ENCODE assay signal across 19 mouse cellular contexts in the genomic region with DNA sequence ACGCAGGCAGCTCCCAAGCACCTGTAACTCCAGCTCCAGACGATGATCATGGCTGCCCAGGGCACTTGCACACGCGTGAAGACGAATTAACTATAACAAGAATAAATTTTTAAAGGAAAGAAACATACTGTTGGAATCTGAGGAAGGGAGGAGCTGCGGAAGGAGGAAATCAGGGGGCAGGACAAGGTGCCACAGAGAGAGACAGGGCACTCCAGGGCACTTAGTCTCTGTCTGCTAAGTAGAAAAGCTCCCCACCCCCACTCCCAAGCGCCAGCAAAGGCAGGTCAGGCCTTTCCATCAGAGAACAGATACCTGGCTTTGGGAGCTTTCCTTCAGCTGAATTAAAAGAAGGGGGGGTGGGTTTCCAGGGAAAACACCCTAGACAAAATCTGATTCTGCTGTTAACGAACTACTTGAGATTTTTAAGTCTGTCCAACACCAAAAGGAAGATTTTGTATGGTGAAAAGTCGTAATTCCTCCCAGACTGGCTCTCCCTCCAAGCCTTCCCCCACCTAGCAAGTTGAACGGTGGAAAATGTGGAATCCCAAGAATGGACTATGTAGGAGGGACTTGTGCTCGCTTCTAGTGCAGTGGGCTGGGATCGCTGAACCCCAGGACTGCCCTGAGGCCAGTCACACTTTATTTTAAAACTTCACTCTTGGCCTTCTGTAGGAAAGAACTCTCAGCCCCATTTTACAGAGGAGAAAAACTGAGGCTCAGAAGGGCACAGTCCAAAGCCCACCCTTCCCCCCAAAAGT. TPM values are rescaled to one million over a fixed set of nuclear protein-coding genes. Genes with fewer than 3 reads are reported as not detected.
DNase-seq lines count a peak whose midpoint lies in the region; ATAC-seq and TF ChIP-seq lines count a peak whose summit lies in the region.
"Had no signal": no experiment of that assay in that cellular context is flagged by ENCODE, and none has a peak within 500 bp of the region (broad histone marks: within the 10 kb centered on the region; RNA-seq: fewer than 3 reads in every experiment).

No protein-coding gene starts in this region.

- H3K36me3 ChIP-seq in heart, embryonic 10.5 days, result no peaks in the 10 kb centered on the region
- no peaks in the 10 kb centered on the region for H3K36me3 ChIP-seq in limb, embryonic 14.5 days (ENCODE audit: control insufficient read depth, insufficient read depth, low read length)
- H3K36me3 ChIP-seq: forebrain, embryonic 12.5 days; heart, embryonic 15.5 days; liver, embryonic 13.5 days had no signal

- no peak for DNase-seq in heart, embryonic 10.5 days (ENCODE audit: low spot score)
- DNase-seq in heart, adult 8-10 months (ENCODE audit: low spot score), result no peak
- DNase-seq in kidney, postnatal 14 days, result peak; percentile 12
- no peak for DNase-seq in kidney, postnatal 10 days
- DNase-seq in embryo, embryonic 9.5 days (ENCODE audit: extremely low spot score), result peak; percentile 37
- DNase-seq in limb, embryonic 14.5 days (ENCODE audit: low spot score), result no peak
- no peak for DNase-seq in ovary, postnatal 14 days (ENCODE audit: low spot score)
- DNase-seq in gastrocnemius, adult 18-20 months (ENCODE audit: low spot score), result no peak
- DNase-seq: adrenal gland, postnatal 10 days; cerebellum, postnatal 25 days; gastrocnemius, adult 2 months; layer of hippocampus, adult 9-11 months; liver, embryonic 13.5 days had no signal

- TF ChIP-seq POLR2A in limb, embryonic 14.5 days (IDR thresholded peaks at IDR 0.05; ENCODE audit: borderline replicate concordance, extremely low read depth, insufficient read depth, insufficient read length), result no peak

- H3K9me3 ChIP-seq in heart, embryonic 10.5 days, result no peaks in the 10 kb centered on the region
- no peaks in the 10 kb centered on the region for H3K9me3 ChIP-seq in limb, embryonic 14.5 days (ENCODE audit: control insufficient read depth, low read length)
- H3K9me3 ChIP-seq: forebrain, embryonic 12.5 days; heart, embryonic 15.5 days; liver, embryonic 13.5 days had no signal

- no peaks in the 10 kb centered on the region; the same call in 1 of the 2 replicates for H3K27me3 ChIP-seq in heart, embryonic 10.5 days (ENCODE audit: insufficient read depth, poor library complexity, severe bottlenecking)
- H3K27me3 ChIP-seq in limb, embryonic 14.5 days (ENCODE audit: control insufficient read depth, insufficient read depth, low read length), result no peaks in the 10 kb centered on the region
- H3K27me3 ChIP-seq: forebrain, embryonic 12.5 days; heart, embryonic 15.5 days; liver, embryonic 13.5 days; megakaryocyte, embryonic 14.5 days had no signal

- H3K27ac ChIP-seq in heart, embryonic 10.5 days, result peak overlapping the region; percentile 74
- peak overlapping the region; percentile 3 for H3K27ac ChIP-seq in limb, embryonic 14.5 days (replicated peaks; ENCODE audit: low read depth, low read length)
- H3K27ac ChIP-seq: forebrain, embryonic 12.5 days; gastrocnemius, adult 2 months; heart, embryonic 15.5 days; liver, embryonic 13.5 days; stomach, postnatal 0 days had no signal

- ATAC-seq in limb, embryonic 14.5 days (ENCODE audit: low FRiP score, low read depth), result no peak

- H3K4me3 ChIP-seq in heart, embryonic 10.5 days, result no peak overlapping the region
- no peak overlapping the region for H3K4me3 ChIP-seq in limb, embryonic 14.5 days (replicated peaks; ENCODE audit: low read length)
- H3K4me3 ChIP-seq: forebrain, embryonic 12.5 days; gastrocnemius, adult 2 months; heart, embryonic 15.5 days; liver, embryonic 13.5 days; megakaryocyte, embryonic 14.5 days had no signal

- WGBS in heart, embryonic 10.5 days, result 44% methylated on average over 12 of the region's 12 CpGs
- 22% methylated on average over 12 of the region's 12 CpGs for WGBS in limb, embryonic 14.5 days

- H3K9ac ChIP-seq in limb, embryonic 14.5 days (ENCODE audit: low read depth, low read length, severe bottlenecking), result no peak overlapping the region
- H3K9ac ChIP-seq: forebrain, embryonic 12.5 days; heart, embryonic 15.5 days; liver, embryonic 13.5 days had no signal

- no peak overlapping the region for H3K4me2 ChIP-seq in limb, embryonic 14.5 days (replicated peaks; ENCODE audit: low read depth, low read length, severe bottlenecking)
- H3K4me2 ChIP-seq: forebrain, embryonic 12.5 days; heart, embryonic 15.5 days; liver, embryonic 13.5 days had no signal

- H3K4me1 ChIP-seq in heart, embryonic 10.5 days, result peaks cover 26% of the 10 kb centered on the region
- H3K4me1 ChIP-seq in limb, embryonic 14.5 days (ENCODE audit: control insufficient read depth, insufficient read depth, low read length), result peaks cover 43% of the 10 kb centered on the region
- H3K4me1 ChIP-seq: forebrain, embryonic 12.5 days; liver, embryonic 13.5 days; megakaryocyte, embryonic 14.5 days had no signal

RNA-seq across cellular contexts. Expression of gene Kank4, which starts 11.9 kb away (rescaled TPM):
- polyA plus RNA-seq in heart, embryonic 10.5 days (2016; fragmentation: Nextera tagmentation; extraction: Ambion mirVana), result 0.34 and 0.60 TPM in 2 replicates
- total RNA-seq in heart, adult 8-10 months (2022), result 1 to 10 TPM in 1 of 4 experiments, under 1 TPM in 3; 0.68 to 1.1 (median 0.84) TPM
- polyA plus RNA-seq in limb, embryonic 14.5 days (2012; rRNA removed), result 11.6 and 12.5 TPM in 2 replicates
- polyA plus RNA-seq in limb, embryonic 14.5 days (2014; fragmentation: Nextera tagmentation; extraction: Ambion mirVana), result 3.7 and 4.0 TPM in 2 replicates
- total RNA-seq in gastrocnemius, adult 18-20 months (2021), result 1 to 10 TPM; 1.0 to 1.7 TPM

RNA-seq across cellular contexts. Expression of gene I0C0044D17Rik, which starts 18.2 kb away (rescaled TPM):
- polyA plus RNA-seq in heart, embryonic 10.5 days (2016; fragmentation: Nextera tagmentation; extraction: Ambion mirVana), result not detected in 2 replicates
- not detected for total RNA-seq in heart, adult 8-10 months (2022)
- not detected in 2 replicates for polyA plus RNA-seq in limb, embryonic 14.5 days (2012; rRNA removed)
- not detected in 2 replicates for polyA plus RNA-seq in limb, embryonic 14.5 days (2014; fragmentation: Nextera tagmentation; extraction: Ambion mirVana)
- not detected for total RNA-seq in gastrocnemius, adult 18-20 months (2021)
- total RNA-seq: adrenal gland, postnatal 10 days; gastrocnemius, adult 2 months had no signal
- polyA plus RNA-seq: forebrain, embryonic 12.5 days; heart, embryonic 15.5 days; intestine, embryonic 14.5 days; liver, embryonic 13.5 days; small intestine, adult 2 months; stomach, postnatal 0 days had no signal

Comparison
In these comparisons a context has a peak if more than half of its experiments do, and no peak if none do; other contexts are left out.
1. DNase-seq: peak in kidney, postnatal 14 days (single experiment) and embryo, embryonic 9.5 days (single experiment); none in heart, embryonic 10.5 days (single experiment), heart, adult 8-10 months (single experiment), kidney, postnatal 10 days (single experiment), limb, embryonic 14.5 days (single experiment), ovary, postnatal 14 days (single experiment) and gastrocnemius, adult 18-20 months (single experiment).